Mouse (Mus musculus) mesoderm, embryonic 11.5 days (tissue): ENCODE results near the gene Brms1l.
"Not testable (repeated sequence)": the region's sequence is repeated elsewhere in the genome, so short reads cannot be mapped to it uniquely, and the experiment has no call there.

Experiments
- DNase-seq: peaks from one replicate; pipeline ENCODE4 v3.0.0-alpha.2; 2012; ENCODE audit warnings: low read depth, low spot score

Gene Brms1l

GRCm38 (mm10) chr12:55836199-55836951, at the start of gene Brms1l:
Brms1l (plus strand) TSS chr12:55836324.
- peak; percentile 99 for DNase-seq

DNA sequence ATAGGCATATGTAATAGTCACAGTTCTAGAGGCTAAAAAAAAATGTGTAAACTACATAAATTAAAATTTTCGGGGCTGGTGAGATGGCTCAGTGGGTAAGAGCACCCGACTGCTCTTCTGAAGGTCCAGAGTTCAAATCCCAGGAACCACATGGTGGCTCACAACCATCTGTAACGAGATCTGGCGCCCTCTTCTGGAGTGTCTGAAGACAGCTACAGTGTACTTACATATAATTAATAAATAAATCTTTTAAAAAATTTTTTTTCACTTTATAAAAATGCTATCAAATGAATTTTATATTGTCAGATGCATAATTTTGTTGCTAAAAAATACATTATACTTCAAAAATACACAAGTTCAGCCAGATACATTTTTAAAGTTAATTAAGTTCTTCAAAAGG, 41.6 kb upstream of the Brms1l start:
- not testable (repeated sequence) for DNase-seq

GRCm38 (mm10) chr12:55797103-55797502, 39.0 kb upstream of the Brms1l start:
- DNase-seq, result no peak

- DNase-seq, result no peak
These were observed 37.4 kb upstream of the Brms1l start for GRCm38 (mm10) chr12:55798745-55799144.

GRCm38 (mm10) chr12:55800144-55800543, 36.0 kb upstream of the Brms1l start:
- no peak for DNase-seq

GRCm38 (mm10) chr12:55801131-55801530, 35.0 kb upstream of the Brms1l start:
- DNase-seq, result no peak

DNA sequence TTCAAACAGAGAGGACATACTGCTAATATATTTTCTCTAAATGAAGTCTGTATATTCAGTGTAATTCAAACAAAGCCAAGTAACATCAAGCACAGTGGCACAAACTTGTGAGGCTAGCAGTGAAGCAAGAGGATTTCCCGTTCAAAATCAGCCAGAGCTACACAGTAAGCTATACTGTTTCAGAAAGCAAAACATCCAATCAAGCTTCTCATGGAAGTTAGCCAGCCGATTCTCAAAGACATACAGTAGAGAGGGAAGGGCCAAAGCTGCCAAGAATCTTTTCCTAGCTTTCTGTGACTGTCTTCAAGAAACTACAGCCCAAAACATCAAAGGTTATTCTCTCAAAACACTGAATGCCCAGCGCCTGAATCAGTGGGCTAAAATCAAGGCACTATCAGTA, 31.1 kb upstream of the Brms1l start:
- no peak for DNase-seq

GRCm38 (mm10) chr12:55816488-55816887, 19.6 kb upstream of the Brms1l start:
- no peak for DNase-seq

- peak; percentile 23 for DNase-seq
These were observed 15.9 kb upstream of the Brms1l start for GRCm38 (mm10) chr12:55820119-55820660.

DNA sequence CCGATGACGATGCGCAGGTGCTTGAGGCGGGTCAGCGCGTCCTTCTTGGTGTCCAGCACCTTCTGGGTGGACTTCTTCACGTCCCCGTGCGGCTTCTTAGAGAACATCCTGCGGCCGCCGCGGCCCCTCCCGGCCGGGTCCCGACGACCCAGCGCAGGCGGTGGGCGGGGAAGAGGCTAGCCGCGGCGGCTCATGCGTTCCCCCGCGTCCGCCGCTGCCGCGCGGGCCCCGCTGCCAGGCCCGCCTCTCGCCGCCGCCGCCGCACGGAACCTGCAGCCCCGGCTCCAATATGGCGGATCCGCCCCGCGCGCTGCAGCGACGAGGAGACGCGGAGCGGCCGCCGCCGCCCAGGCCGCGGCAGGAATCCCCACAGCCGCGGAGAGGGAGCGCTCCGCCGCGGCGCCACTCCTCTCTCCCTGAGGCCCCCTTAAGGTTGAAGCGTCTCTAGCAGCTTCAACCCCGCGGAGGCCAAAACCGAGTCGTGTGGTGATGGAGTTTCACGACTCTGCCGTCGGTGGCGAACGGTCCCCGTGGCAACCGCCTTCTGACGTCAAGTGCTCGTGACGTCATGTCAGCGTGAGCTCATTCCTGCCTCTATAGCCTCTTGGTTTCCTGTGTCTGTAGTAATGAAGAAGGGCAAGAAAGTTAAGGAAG, 15.3 kb upstream of the Brms1l start, which contains the start of gene Ralgapa1:
Gene Ralgapa1 (minus strand): TSS at position 507 of the 654 bp plus-strand sequence.
- peak; percentile 97 for DNase-seq

GRCm38 (mm10) chr12:55824027-55824426, 12.1 kb upstream of the Brms1l start:
- DNase-seq, result no peak

- DNase-seq, result peak; percentile 19
These were observed 10.6 kb upstream of the Brms1l start for GRCm38 (mm10) chr12:55825537-55825936.

GRCm38 (mm10) chr12:55831101-55831500, 5.0 kb upstream of the Brms1l start:
- peak; percentile 61 for DNase-seq

DNA sequence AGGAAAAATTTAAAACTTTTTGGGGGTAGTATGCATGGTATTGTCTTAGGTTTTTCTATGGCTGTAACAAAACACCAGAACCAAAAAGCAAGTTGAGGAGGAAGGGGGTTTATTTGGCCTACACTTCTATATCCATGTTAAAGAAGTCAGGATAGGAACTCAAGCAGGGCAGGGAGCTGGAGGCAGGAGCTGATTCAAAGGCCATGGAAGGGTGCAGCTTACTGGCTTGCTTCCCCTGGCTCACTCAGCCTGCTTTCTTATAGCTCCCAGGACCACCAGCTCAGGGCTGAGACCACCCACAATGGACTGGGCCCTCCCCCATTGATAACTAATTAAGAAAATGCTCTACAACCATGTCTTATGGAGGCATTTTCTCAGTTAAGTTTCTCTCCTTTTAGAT, 3.2 kb upstream of the Brms1l start:
- no peak for DNase-seq

GRCm38 (mm10) chr12:55833906-55834625, 2.1 kb upstream of the Brms1l start:
- DNase-seq, result no peak

DNA sequence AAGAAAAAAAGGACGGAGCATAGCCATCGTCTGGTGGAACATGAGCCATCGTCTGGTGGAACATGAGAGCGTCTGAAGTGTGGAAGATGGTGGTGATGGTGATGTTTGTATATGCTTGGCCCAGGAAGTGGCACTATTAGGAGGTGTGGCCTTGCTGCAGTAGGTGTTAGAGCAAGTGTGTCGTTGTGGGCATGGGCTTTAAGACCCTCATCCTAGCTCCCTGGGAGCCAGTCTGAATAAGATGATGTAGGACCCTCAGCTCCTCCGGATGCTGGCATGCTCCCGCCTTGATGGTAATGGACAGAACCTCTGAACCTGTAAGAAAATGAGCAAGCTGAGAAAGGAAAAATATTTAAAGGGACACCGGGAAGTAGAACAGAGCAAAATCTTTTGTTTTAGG, 1.2 kb upstream of the Brms1l start:
- DNase-seq, result no peak

GRCm38 (mm10) chr12:55835857-55836198, 296 bp upstream of the Brms1l start:
- DNase-seq, result no peak

DNA sequence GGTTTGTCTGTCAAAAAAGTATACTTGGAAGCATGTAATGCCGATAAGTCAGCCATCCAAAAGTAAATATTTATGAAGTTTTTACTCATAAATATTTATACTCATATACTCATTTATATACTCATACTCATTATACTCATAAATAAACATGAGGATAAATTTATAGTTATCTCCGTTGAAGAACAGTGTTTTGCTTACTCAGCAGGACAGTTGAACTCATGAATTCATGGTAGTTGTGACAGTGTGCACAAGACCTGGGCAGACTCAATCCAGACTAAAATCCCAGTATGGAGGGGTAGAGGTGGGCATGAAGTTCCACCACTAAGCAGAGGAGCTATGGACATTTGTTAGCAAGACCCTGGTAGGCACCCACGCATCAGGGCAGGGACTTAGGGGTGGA, 1.4 kb downstream of the Brms1l start:
- DNase-seq, result no peak

GRCm38 (mm10) chr12:55846741-55847140, 10.6 kb downstream of the Brms1l start:
- peak; percentile 21 for DNase-seq

DNA sequence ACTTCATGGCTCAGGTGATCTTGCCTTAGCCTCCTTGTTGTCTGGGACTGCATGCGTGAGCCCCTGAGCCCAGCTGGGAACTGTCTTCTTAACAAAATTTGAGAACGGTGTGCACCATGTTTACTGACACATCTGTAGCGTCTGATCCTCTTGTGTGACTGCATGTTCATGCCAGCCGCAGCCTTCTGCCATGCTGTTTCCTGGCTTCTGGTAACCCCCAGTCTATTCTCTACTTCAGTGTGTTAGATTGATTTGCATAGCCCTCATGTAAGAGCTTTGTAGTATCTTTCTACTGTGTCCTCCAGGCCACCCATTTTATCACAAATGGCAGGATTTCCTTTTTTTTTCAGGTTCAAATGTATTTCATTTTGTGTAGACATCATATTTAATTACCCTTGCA, 11.7 kb downstream of the Brms1l start:
- no peak for DNase-seq

GRCm38 (mm10) chr12:55850650-55851049, 14.5 kb downstream of the Brms1l start:
- DNase-seq, result no peak
